Mouse (Mus musculus) thymus, postnatal 10 days (tissue): ENCODE results near the gene Wwc2.

Experiments
- DNase-seq, 2 experiments: peaks; one replicate each; pipeline ENCODE4 v3.0.0; 2021; ENCODE audit warnings: low spot score in 2 of 2

Gene Wwc2

DNA sequence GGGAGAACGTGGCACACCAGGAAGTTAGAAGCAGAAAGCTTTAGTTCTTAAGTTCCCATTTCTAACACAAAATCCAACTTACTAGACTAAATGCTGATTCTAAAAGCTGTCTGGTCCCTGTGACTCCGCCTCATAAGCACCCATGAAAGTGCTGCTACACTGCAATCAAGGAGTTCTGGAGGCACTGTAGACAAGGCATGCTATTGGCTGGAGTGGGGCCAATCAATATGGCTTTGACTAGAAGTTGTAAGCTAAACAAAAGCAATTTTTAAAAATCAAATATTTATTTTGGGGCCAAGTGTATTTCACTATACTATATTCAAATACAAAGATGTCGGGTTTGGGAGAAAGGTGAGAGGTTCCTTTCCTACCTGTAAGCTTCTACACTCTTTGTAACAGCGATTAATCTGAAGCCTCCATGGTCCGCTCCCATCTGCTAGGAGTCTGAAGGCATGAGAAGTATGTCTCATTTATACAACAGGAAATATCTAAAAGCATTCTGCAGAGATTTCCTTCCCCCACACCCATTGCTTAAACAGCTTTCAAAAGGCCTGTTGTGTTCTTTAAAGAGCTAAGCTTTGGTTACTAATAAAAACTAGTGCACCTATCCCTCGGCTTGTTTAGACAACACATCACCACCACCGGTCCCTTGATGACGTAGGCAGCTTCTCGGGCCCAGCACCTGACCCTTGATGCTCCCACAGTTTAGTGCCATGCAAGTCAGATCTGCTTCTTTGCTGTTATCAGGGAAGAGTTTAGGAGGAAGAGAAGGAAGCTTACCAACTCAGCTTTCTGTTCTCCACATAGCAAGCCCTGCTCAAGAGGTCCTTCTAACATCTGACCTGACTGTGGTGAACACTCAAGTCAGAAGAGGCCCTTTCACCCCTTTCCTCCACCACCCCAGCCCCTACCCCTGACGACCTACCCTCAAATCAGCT is 50.5 kb downstream of the Wwc2 start:
- DNase-seq: no peak

DNA sequence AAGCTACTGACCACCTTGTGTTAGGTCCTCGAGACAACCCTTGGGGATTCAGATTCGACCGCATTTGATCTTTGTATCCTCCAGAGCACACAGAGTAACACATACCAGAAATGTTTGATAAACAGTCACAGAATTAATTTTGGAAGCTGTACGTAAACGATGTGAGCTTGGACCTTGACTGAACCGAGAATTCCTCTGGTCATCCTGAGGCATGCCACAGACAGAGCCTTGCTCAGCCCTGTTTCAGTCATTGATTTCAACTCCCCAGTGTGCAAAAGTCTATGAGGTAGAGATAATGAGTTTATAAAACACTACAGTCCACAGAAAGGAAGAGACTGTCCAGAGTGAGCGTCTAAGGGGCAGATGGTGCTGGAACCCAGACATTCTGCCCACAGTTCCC is 51.5 kb downstream of the Wwc2 start:
- DNase-seq: no peak

DNA sequence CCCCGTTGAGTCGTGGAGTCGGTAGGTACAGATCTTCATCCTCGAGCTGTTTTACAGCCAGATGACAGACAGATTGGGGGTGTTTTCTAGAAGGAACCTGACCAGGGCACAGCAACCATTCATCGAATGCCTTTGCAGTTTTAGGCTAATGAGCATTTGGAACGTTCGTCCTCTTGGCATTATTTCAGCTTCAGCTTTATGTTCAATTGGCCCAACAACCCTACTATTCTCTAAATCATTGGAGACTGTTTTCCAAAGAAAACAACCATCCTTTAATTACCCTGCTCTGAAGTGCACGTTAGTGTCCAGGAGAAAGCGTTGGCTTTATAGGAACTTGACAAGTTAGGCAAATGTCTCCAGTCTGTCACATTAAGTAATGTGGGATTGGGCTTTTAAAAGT is 54.3 kb downstream of the Wwc2 start:
- no peak for DNase-seq

DNA sequence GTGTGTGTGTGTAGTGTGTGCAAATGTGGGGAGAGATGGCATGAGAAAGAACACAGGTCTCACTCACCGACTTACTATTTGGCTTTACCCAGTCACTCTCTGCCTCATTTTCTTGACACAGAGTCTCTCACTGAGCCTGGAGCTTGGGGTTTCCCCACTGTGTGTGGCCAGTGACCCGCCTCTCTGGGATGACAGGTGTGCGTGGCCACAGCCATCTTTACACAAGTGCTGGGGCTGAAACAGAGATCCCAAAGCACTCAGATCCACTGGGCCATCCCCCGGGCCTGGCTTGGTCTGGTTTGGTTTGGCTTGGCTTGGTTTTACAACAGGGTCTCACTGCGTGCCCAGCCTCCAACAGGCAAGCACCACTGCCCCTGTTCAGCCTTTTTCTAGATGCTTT is 55.3 kb downstream of the Wwc2 start:
- DNase-seq: no peak

DNA sequence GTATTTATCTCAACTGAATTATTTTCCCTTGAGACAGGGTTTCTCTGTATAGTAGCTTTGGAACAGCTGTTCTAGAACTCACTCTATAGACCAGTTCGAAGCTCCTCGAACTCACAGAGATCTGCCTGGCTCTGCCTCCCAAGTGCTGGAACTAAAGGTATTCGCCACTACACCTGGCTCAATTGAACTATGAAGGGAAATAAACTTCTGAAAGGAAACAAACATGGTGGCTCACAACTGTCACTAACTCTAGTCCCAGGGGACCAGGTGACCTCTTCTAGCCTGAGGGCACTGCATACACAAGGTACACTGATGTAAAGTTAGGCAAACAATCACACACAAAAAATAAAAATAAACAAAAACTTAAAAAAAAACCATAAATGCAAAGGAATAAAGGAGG is 57.6 kb downstream of the Wwc2 start:
- DNase-seq: no peak

DNA sequence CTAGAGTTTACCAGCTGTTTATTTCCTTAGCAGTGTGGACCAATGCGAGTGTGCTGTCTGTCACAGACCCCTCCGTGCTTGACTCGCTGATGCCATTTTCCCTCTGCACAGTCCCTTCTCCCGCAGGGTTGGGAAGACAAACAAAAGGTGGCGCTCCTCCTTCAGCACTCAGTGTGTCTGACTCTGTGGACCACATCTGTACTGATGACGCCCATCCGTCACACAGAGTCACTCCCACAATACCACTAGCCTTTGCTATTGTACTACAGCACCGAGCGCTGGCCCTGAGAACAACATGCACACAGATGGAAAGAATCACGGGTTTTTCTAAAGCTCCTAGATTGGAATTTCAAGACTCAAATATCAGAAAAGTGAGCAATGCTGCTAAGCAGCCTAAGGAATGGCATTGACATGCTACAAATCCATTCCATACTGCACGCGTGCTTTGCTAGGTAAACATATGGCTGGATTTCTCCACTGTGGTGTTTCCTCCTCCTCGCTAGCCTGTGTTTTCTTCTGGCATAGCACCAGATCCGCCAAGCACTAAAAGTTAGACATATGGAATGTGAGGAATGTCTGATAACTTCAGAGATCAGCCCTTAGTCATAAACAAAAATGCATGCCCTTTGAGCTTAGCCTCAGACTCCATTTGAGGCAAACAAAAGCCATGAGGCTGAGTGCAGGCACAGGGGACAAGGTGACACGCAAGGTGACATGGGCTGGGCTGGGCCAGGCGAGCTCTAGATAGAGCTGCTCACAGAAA is 58.5 kb downstream of the Wwc2 start:
- no peak for DNase-seq

DNA sequence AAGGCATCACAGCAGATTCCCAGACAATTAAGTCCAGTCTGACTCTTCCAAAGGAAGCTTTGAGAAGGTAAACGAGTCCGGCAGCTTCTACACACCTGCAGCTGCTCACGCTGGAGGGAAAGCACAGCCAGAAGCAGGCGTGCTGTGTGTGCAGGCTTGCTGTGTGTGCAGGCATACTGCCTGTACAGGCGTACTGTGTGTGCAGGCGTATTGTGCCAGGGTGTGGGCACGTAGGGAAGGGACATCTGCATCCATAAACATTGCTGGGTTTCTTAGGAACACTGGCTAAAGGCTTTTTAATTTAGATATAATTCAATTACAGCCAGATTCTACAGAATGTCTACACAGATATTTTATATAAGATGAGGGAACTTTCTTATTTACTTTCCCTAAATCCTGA is 59.4 kb downstream of the Wwc2 start:
- no peak for DNase-seq

DNA sequence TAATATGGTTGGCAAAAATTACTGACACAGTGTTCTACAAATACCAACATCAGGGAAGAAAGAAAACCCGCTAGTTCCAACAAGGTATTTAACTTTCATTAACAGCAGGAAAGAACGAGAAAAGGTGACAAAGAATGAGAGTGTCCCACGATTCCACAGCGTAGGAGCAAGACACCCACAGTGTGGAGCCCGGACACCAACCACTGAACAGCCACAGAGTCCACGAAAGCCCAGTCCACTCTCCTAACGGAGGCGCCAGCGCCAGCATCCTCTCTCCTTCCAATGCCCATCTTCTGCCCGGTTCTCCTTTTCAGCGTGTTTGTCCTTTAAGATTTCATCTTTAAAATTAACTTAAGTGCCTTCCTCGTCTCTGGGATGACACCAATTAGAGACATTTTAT is 61.1 kb downstream of the Wwc2 start:
- DNase-seq: no peak

DNA sequence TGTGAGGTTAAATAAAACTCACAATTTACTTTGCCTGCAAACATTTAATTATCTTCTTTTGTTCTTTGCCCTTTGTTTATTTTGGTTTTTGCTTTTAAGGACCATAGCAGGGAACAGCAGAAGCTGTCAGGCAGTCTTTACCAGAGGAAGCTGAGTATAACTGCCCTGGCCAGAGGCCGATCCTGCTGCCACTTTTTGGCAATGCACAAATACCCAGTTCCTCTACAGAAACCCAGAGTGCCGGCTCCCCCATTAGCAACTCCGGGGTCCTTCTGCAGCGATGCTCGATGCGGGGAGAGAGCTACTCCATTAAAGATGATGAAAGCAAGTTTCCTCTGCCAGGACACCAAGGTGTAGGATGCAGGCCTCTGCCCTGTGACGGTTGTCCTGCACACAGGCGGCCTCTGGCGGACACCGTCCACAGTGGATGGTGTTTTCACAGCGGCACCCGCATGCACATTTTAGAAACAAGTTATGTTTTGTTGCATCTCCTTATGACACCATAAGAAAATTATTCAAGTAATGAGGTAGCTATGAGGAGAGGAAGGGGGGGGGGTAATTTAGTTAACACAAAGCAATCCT is 62.0 kb downstream of the Wwc2 start:
- no peak for DNase-seq

DNA sequence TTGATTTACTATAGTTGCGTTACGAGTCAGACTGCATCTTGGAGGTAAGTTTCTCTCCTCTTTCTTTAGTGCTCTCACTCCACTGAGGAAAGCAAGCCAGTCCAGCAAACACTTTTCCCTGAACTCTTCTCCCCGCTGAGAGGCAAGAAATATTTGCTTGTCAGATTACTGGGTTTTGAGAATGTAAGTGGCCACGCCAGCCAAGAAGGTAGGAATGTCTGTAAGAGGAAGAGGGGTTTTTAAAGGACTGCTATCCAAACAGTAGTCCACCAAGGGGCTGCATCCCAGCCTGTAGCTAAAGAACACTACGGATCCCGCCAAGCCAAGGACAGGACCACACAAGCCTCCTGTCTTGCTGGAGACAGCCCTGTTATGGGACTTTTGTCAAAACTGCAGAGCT is 65.8 kb downstream of the Wwc2 start:
- no peak for DNase-seq

DNA sequence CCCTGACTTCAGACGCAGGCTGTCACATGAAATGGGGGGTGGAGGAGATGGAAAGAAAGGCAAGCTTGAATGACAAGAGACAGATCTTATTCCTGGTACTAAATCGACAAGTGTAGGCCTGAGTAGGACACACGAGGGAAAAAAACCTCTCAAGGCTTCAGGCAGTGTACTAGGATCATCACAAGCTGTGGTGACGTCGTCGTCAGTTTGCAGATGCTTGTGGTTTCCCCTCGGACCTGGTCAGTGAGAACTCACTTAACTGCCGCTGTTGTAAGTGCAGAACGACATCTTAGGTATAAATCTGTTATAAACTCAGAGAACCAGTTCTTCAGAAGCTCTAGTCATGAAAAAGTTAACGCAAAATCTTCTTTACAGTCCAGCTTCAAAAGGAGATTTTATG is 67.9 kb downstream of the Wwc2 start:
- no peak for DNase-seq

DNA sequence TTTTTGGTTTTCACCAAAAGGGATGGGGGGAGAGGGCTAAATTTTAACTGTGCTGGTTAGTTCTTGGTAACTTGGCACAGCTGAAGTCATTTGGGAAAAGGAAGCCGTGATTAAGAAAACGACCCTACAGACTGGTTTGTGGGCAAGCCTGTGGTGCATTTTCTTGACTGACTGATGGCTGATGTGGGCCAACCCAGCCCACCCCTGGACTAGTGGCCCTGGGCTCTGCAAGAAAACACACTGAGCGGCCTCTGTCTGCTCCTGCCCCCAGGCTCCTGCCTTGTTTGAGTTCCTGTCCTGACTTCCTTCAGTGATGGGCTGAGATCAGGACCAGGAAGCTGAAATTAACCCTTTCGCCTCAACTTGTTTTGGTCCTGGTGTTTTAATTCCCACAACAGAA is 68.7 kb downstream of the Wwc2 start:
- no peak for DNase-seq

DNA sequence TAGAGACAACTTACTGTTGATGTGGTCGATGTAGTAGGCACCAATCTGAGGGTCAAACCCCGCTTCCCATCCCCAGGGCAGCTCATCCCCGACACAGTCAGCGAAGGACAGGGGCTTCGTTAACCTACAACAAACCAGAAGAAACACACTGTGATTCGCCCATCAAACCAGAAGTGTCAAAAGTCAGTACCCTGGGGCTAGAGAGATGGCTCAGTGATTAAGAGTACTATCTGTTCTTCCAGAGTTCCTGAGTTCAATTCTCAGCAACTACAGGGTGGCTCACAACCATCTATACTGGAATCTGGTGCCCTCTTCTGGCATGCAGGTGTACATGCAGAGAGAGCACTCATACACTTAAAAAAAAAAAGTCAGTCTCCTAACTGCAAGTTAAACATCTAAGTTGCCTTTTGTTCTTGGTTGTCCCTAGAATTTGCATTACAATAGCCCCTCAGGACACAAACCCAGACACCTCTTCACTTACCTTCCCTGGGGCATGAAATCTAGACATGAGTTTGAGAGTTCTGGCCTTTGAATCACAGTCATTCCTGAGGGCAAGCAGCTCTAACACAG is 70.1 kb downstream of the Wwc2 start:
- no peak for DNase-seq

DNA sequence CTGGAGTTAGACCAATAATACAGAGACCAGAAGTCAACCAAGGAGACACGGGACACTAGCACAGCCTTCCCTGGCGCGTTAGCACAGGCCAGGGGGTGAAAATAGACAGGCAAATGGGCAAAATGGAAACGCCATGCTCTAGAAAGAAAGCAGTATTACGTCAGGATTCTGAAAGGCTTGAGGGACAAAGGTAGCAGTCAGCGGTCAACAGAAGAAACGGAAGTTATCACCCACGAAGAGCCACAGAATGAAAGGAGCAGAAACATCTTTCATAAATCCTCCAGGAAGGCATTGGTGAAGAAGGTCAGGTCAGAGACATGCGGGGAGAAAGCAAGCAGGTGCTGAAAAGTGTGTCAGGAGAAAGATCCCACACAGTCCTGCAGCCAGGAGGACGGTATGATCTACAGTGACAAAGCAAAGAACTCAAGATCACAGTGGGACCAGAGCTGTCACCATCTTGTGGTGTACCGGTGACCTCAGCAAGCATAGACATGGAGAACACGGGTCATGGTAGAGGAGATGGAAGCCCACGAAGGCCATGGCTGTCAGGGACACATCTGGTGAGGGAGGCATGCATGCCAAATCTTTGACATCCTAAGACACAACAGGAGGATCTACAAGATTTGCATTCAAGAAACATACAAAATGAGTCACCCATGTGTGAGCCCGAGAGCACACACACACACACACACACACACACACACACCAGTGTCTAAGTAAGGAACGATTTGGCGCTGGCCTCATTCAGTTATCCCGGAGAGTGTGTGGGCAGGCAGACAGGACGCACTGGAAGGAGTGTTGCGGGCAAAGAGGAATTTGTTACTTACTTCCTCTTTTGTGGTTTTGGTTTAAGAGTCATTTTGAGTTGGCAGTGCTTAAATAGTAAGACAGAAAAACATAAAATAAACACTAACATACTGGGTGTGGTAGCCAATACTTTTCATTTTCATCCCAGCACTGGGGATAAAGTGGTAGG is 73.4 kb downstream of the Wwc2 start:
- no peak for DNase-seq

DNA sequence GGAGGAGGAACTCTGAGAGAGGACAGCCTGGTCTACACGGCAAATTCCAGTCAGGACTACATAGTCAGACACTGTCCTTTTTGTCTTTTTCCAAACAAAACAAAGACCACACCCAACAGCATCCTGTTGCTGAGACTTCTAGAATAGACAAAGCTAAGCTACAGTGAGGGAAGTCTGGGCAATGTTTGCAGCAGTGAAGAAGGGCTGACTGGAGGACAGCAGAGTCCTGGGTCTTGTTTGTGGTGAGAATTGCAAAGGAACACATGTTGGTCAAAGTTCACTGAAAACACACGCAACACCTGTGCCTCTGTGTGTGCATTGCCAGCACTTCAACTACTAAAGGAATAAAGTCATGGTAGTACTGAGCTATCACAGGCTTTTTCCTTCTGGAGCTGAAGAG is 75.2 kb downstream of the Wwc2 start:
- no peak for DNase-seq

DNA sequence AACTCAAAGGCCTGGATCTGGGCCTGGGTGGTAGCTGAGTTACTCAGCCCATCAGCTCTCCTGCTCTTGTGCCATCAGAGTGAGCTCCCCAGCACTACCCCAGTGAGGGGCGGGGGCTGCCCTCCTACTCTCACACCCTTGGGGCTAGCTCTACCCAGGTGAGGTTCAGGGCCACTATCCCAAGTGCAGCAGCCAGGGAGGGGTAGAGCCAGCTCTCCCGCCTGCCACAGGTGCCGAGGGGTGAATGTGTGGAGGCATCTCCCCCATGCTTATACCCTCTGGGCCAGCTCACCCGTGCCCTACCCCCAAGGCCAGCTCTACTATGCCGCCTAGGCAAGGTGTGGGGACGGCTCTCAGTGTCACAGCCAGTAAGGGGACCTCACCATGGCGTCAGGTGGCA is 75.8 kb downstream of the Wwc2 start:
- DNase-seq: no peak

DNA sequence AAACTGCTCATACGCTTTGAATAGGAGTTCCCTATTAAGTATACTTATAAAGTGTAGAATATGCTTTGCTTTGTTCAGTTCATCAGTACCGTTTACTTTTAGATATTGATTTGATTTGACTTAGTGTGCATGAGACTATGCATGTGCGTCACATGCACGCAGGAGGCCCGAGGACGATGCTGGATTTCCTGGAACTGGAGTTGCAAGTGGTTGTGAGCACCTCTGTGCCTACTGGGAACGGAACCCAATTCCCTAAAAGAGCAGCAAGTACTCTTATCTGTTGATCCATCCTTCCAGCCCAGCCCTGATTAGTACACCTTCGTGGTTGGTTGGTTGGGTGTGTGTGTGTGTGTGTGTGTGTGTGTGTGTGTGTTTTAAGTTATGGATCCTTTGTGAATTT is 76.6 kb downstream of the Wwc2 start:
- DNase-seq: no peak

DNA sequence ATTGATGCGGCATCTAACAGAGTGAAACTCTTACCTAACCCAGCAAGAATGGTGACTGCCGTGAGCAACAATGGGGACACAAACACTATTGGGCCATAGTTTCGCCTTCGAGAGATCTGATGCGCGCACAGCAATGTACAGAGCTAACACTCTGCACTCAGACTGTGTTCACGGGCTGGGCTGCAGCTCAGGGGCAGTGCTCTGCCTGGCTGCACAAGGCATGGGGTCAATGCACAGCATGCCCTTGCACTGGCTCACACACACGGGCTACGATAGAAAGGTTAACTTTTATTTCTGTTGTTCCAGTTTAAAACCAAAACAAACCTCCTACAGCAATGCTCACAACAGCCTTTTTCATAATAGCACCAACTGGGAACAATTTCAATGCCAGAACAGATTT is 77.1 kb downstream of the Wwc2 start:
- DNase-seq: no peak

DNA sequence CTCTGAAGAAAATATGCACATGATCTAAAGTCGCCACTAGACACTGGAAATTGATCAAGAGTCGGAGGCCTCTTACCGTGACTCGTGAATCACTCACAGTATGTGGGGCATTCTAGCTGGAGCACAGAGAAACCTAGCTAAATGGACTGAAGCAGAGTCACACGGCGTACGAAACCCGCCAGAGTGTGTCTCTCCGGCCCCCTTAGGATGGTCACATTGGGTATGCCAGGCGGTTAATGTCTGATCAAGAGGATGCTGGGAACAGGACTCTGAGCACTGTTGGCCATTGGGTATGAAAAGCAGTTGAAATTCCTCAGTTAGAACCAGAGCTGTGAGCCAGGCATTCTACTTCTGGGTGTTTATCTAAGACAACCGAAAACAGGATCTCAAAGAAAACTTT is 81.0 kb downstream of the Wwc2 start:
- no peak for DNase-seq

DNA sequence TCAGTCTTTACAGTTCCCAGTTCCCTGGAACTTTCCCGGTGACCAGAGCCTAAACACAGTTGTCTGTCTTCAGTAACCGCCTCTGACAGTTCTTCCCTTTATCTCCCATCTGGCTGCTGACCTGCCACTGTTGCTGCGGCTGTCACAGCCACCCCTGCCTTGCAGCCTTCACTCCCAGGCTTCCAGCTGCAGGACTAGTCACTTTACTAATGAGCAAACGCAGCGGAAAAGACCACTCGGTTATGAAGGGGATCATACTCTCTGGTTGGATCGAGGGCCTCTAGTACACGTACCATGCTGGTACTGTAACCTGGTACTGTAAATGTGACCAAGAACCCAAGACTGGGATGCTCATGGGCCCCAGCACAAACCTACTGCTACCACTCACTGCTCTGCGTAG is 83.7 kb downstream of the Wwc2 start:
- DNase-seq: no peak

DNA sequence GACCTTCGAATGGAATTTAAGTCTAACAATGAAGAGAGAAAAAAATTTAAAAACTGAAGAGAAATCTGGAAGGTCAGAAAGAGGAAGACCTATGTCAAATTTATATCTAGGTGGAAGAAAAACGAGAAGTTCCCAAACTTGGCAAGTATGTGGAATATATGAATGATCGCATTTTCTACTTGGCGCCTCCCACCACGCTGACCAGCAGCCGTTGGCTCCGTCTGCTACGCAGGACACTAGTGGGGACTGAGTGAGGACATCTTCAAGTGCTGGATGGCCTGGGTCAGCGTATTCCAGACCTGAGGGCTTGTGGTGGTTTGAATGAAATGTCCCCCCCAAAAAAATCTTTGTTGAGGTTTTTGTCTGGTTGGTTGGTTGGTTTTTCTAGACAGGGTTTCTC is 84.6 kb downstream of the Wwc2 start:
- DNase-seq: no peak
